Mouse (Mus musculus) kidney, postnatal 0 days (tissue): ENCODE results near the gene Eif4e2. TPM values are rescaled to one million over a fixed set of nuclear protein-coding genes. Genes with fewer than 3 reads are reported as not detected.
A peak's percentile ranks its signal among the peaks of the same experiment; 100 is the strongest.

ENCODE experiments used
- ATAC-seq: fragments of 200-750 bp; cut with Nextera tagmentation; replicated peaks from 2 replicates; pipeline ENCODE4 v1.8.0; 2017; ENCODE audit warnings: low read depth, moderate number of reproducible peaks, moderate TSS enrichment, moderate library complexity; ENCODE audit not compliant: low FRiP score
- DNase-seq: peaks from one replicate; pipeline ENCODE4 v3.0.0-alpha.2; 2016; ENCODE audit warnings: low spot score
- H3K27ac ChIP-seq: fragments of 300-500 bp; sonication (generic); 2 replicates; pipeline ENCODE4 v1.5.1; 2014; ENCODE audit warnings: mild to moderate bottlenecking
- H3K27me3 ChIP-seq: fragments of 300-500 bp; sonication (generic); 2 replicates; pipeline ENCODE4 v1.6.1; 2014; ENCODE audit warnings: low read length, mixed read lengths; ENCODE audit not compliant: insufficient read depth
- H3K36me3 ChIP-seq: fragments of 300-500 bp; sonication (generic); 2 replicates; pipeline ENCODE4 v1.6.1; 2014; ENCODE audit warnings: low read length, mixed read lengths; ENCODE audit not compliant: insufficient read depth
- H3K4me1 ChIP-seq: fragments of 300-500 bp; sonication (generic); replicated peaks from 2 replicates; pipeline ENCODE4 v1.6.1; 2014; ENCODE audit warnings: antibody characterized with exemption, low read length, mixed read lengths; ENCODE audit not compliant: insufficient read depth
- H3K4me2 ChIP-seq: fragments of 300-500 bp; sonication (generic); 2 replicates; pipeline ENCODE4 v1.6.1; 2014; ENCODE audit warnings: mild to moderate bottlenecking, low read length, moderate library complexity, mixed read lengths
- H3K4me3 ChIP-seq: fragments of 300-500 bp; sonication (generic); replicated peaks from 2 replicates; pipeline ENCODE4 v1.5.1; 2014; ENCODE audit warnings: low read depth, low read length
- H3K9ac ChIP-seq: fragments of 300-500 bp; sonication (generic); 2 replicates; pipeline ENCODE4 v1.6.1; 2014; ENCODE audit warnings: low read depth, low read length
- H3K9me3 ChIP-seq: fragments of 300-500 bp; sonication (generic); replicated peaks from 2 replicates; pipeline ENCODE4 v1.6.1; 2016; ENCODE audit warnings: low read length, inconsistent platforms, mixed read lengths
- CTCF ChIP-seq: IDR thresholded peaks from 2 replicates; pipeline ENCODE4 v1.5.1; 2016; ENCODE audit warnings: antibody characterized with exemption, low read depth, mild to moderate bottlenecking, moderate library complexity
- WGBS: fragments of 180-500 bp; shearing (Covaris S2); extraction: QIAGEN DNeasy Blood & Tissue Kit; methylation state at CpG from one replicate; pipeline ENCODE4 v1.1.7; 2014; 5-methylcytosine and 5-hydroxymethylcytosine counted together
- polyA plus RNA-seq: library from polyadenylated mRNA; unstranded; fragments of >200 nt; fragmentation: Nextera tagmentation; extraction: Ambion mirVana; gene quantifications from 2 replicates; pipeline ENCODE4 v1.2.1, GENCODE M21; 2015

The Eif4e2 gene
- polyA plus RNA-seq, 1 experiment from 2014 or later, result 165 TPM

DNA sequence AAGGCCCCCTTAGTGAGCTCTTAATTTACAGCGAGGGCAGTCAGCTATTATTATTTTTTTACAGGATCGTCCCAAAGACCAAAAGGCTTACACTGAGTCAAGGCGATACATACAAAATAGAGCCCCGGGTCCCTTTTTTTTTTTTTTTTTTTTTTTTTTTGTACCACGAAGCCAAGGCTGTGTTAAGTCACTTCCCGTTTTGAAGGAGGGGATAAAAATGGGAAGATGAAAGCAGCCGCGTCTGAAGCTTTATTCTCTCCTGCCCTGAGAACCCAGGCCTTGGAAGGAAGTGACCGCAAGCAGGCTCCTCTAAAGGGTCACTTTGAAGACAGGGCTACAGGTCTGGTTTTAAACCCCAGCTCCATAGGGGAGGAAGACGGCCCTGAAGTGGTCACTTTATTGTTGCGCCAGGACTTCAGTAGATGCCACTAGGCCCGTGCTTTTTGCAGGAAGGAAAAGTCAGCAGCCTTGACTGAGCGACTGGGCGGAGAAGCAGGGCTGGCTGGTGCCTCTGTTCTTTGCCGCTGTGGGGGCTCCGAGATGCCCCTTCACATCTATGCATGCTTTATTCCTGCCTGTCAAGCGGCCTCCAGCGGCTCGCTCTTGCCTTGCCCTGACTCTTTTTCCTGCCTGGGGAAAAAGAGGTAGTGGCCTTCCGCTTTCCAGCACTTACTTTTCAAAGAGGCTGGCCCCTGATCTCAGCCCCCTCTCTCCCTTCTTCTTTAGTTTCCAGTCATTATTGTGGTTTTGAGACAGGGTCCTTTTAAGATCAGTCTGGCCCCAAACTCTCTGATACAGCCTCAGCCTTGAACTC is 68.1 kb downstream of the Eif4e2 start:
- H3K36me3 ChIP-seq, result no peaks in the 10 kb centered on the region
- 30% methylated on average over 20 of the region's 20 CpGs for WGBS
- H3K9ac ChIP-seq, result no peak overlapping the region
- H3K9me3 ChIP-seq, result no peaks in the 10 kb centered on the region
- ATAC-seq (no peak), DNase-seq (no peak)
- H3K4me3 ChIP-seq, result no peak overlapping the region
- H3K4me1 ChIP-seq, result 0 out of 2 replicates have a peak, but pooled peaks cover 3% of the 10 kb centered on the region
- H3K4me2 ChIP-seq, result peak overlapping the region; percentile 31
- TF ChIP-seq CTCF, result no peak
- H3K27me3 ChIP-seq, result no peaks in the 10 kb centered on the region
- H3K27ac ChIP-seq, result no peak overlapping the region

DNA sequence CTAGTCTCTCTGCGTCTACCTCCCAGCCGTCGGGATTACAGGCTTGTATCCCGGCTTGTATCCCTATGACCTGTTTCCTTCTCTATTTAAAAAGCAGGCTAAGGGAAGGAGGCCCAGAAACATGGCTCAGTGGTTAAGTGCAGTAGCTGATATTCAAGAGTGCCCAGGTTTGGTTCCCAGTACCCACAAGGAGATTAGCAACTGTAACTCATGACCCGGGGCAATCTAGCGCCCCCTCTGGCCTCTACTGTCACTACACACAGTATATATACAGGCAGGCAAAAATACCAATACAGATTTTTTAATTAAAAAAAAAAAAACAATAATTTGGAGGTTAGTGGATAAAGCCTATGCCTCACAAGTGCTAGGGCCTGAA is 68.7 kb downstream of the Eif4e2 start:
- Histone ChIP-seq H3K27me3 (no peaks in the 10 kb centered on the region), H3K9me3 (no peaks in the 10 kb centered on the region), H3K4me2 (no peak overlapping the region), H3K9ac (no peak overlapping the region), H3K4me1 (0 out of 2 replicates have a peak, but pooled peaks cover 3% of the 10 kb centered on the region), H3K36me3 (no peaks in the 10 kb centered on the region), H3K4me3 (no peak overlapping the region), H3K27ac (no peak overlapping the region)
- no peak for ATAC-seq
- WGBS, result 67% methylated on average over 6 of the region's 6 CpGs
- DNase-seq, result no peak
- no peak for TF ChIP-seq CTCF

- 79% methylated on average over 10 of the region's 10 CpGs for WGBS
- DNase-seq, result no peak
- Histone ChIP-seq H3K9me3 (no peaks in the 10 kb centered on the region), H3K4me1 (0 out of 2 replicates have a peak, but pooled peaks cover 3% of the 10 kb centered on the region), H3K27ac (no peak overlapping the region), H3K27me3 (no peaks in the 10 kb centered on the region), H3K9ac (no peak overlapping the region), H3K4me3 (no peak overlapping the region), H3K36me3 (no peaks in the 10 kb centered on the region), H3K4me2 (no peak overlapping the region)
- ATAC-seq, result no peak
- no peak for TF ChIP-seq CTCF
Measured at GRCm38 (mm10) chr1:87283410-87283960, 69.8 kb downstream of the Eif4e2 start.

DNA sequence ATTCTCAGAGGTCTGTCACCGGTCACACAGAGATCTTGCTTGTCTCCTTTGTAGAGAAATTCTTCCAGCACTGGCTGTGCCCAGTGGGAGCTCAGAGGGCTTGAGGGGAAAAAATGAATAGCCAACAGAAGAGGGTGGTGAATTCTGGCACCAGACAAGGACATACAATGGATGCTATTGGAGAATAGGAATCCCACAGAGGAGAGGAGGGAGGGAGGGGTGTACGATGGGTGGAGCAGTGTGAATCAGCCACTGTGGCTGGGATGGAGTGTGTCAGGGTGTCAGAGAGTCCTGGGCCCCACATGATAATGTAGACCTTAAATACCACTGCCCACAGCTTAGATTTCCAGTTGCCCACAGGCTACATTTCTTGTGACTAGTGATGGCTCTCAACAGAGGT is 73.4 kb downstream of the Eif4e2 start:
- H3K27me3 ChIP-seq, result no peaks in the 10 kb centered on the region
- H3K27ac ChIP-seq, result no peak overlapping the region
- TF ChIP-seq CTCF, result no peak
- H3K4me2 ChIP-seq, result no peak overlapping the region
- H3K36me3 ChIP-seq, result no peaks in the 10 kb centered on the region
- 87% methylated on average over 2 of the region's 2 CpGs for WGBS
- H3K9me3 ChIP-seq, result no peaks in the 10 kb centered on the region
- no peak overlapping the region for H3K4me3 ChIP-seq
- ATAC-seq (no peak), DNase-seq (no peak)
- H3K4me1 ChIP-seq, result no peaks in the 10 kb centered on the region
- no peak overlapping the region for H3K9ac ChIP-seq

Other genes with a start within 250 kb of the Eif4e2 start
- gene Alppl2, start 124.0 kb upstream of the Eif4e2 start, polyA plus RNA-seq, result not detected in 2 replicates
- gene Alpi, start 112.3 kb upstream of the Eif4e2 start, polyA plus RNA-seq, result not detected in 2 replicates
- not detected in 2 replicates for gene Akp3, start 88.9 kb upstream of the Eif4e2 start, polyA plus RNA-seq
- 0.05 and 0.11 TPM in 2 replicates for gene Ecel1, start 57.4 kb upstream of the Eif4e2 start, polyA plus RNA-seq
- gene Prss56, start 30.6 kb upstream of the Eif4e2 start, polyA plus RNA-seq, result 0.07 TPM in 1 of 2 replicates, not detected in the other
- 0.17 and 0.20 TPM in 2 replicates for gene Chrnd, start 23.3 kb upstream of the Eif4e2 start, polyA plus RNA-seq
- gene Chrng, start 9.3 kb upstream of the Eif4e2 start, polyA plus RNA-seq, result not detected in 2 replicates
- 40.4 and 42.5 TPM in 2 replicates for gene Efhd1, start 50.4 kb downstream of the Eif4e2 start, polyA plus RNA-seq
- gene Gigyf2, start 113.1 kb downstream of the Eif4e2 start, polyA plus RNA-seq, result 44.1 and 50.6 TPM in 2 replicates
- gene Kcnj13, start 180.8 kb downstream of the Eif4e2 start, polyA plus RNA-seq, result 1.6 and 2.2 TPM in 2 replicates